Mouse (Mus musculus) intestine, embryonic 15.5 days (tissue): ENCODE measurements around the gene Crisp4. TPM values are rescaled to one million over a fixed set of nuclear protein-coding genes. Genes with fewer than 3 reads are reported as not detected.

Source experiments
- ATAC-seq: fragments of 200-750 bp; cut with Nextera tagmentation; 2 replicates; pipeline ENCODE4 v1.8.0; 2017; ENCODE audit warnings: moderate TSS enrichment, moderate library complexity
- H3K27ac ChIP-seq: fragments of 300-500 bp; sonication (generic); 2 replicates; pipeline ENCODE4 v1.5.1; 2015; ENCODE audit warnings: mild to moderate bottlenecking, inconsistent platforms
- H3K27me3 ChIP-seq: fragments of 300-500 bp; sonication (generic); replicated peaks from 2 replicates; pipeline ENCODE4 v1.6.1; 2015; ENCODE audit warnings: inconsistent platforms
- H3K36me3 ChIP-seq: fragments of 300-500 bp; sonication (generic); 2 replicates; pipeline ENCODE4 v1.6.1; 2015; ENCODE audit warnings: inconsistent platforms
- H3K4me1 ChIP-seq: fragments of 300-500 bp; sonication (generic); replicated peaks from 2 replicates; pipeline ENCODE4 v1.6.1; 2015; ENCODE audit warnings: inconsistent platforms
- H3K4me2 ChIP-seq: fragments of 300-500 bp; sonication (generic); replicated peaks from 2 replicates; pipeline ENCODE4 v1.6.1; 2015; ENCODE audit warnings: mild to moderate bottlenecking, inconsistent platforms
- H3K4me3 ChIP-seq: fragments of 300-500 bp; sonication (generic); replicated peaks from 2 replicates; pipeline ENCODE4 v1.5.1; 2015; ENCODE audit warnings: inconsistent platforms
- H3K9ac ChIP-seq: fragments of 300-500 bp; sonication (generic); 2 replicates; pipeline ENCODE4 v1.6.1; 2015; ENCODE audit warnings: inconsistent platforms
- H3K9me3 ChIP-seq: fragments of 300-500 bp; sonication (generic); 2 replicates; pipeline ENCODE4 v1.6.1; 2016; ENCODE audit warnings: inconsistent platforms
- WGBS: fragments of 180-500 bp; shearing (Covaris S2); methylation state at CpG from one replicate; pipeline ENCODE4 v1.1.7; 2015; 5-methylcytosine and 5-hydroxymethylcytosine counted together
- polyA plus RNA-seq: library from polyadenylated mRNA; unstranded; fragments of >200 nt; fragmentation: Nextera tagmentation; extraction: Ambion mirVana; gene quantifications from 2 replicates; pipeline ENCODE4 v1.2.1, GENCODE M21; 2015

Gene Crisp4
- polyA plus RNA-seq = not detected in 2 replicates

- no peak within 1 kb of the TSS for H3K4me2 ChIP-seq
- WGBS = 73% methylated on average over 3 of the region's 3 CpGs
- no peak for ATAC-seq
These were observed at the start of gene Crisp4 for GRCm38 (mm10) chr1:18145802-18146201. Gene Crisp4 (minus strand): TSS chr1:18145902.

DNA sequence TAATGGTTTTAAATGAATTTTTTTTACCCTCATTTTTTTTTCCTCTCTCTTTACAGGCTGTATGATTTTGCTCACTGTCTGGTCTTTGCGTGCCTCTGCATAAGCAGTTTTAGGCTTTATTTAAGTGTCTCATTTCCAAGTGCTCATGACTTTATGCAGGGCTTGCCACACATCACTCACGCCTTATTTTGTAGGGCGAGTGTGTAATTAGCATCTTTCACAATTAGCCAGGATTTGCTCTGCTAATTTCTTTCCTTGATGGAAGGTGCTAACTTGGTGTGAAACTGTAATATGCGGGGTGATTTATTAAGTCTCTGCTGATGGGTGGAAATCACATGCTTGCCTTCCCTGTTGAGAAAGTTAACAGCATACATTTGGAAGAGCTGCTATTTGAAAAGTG is 46.0 kb upstream of the Crisp4 start:
- Histone ChIP-seq H3K9ac (no peak overlapping the region), H3K27ac (no peak overlapping the region), H3K36me3 (no peaks in the 10 kb centered on the region), H3K27me3 (no peaks in the 10 kb centered on the region), H3K4me3 (no peak overlapping the region), H3K4me1 (no peaks in the 10 kb centered on the region), H3K4me2 (no peak overlapping the region), H3K9me3 (no peaks in the 10 kb centered on the region)
- WGBS = 45% methylated on average over 4 of the region's 4 CpGs
- ATAC-seq = no peak

More at GRCm38 (mm10) chr1:18145802-18146201, at the start of gene Crisp4:
- H3K27me3 ChIP-seq = no peaks in the 10 kb centered on the region
- H3K9ac ChIP-seq = no peak within 1 kb of the TSS
- H3K9me3 ChIP-seq = no peaks in the 10 kb centered on the region
- H3K36me3 ChIP-seq = no peaks in the 10 kb centered on the region
- no peak within 1 kb of the TSS for H3K4me3 ChIP-seq
- H3K4me1 ChIP-seq = no peaks in the 10 kb centered on the region
- no peak within 1 kb of the TSS for H3K27ac ChIP-seq

- Histone ChIP-seq H3K27ac (no peak overlapping the region), H3K4me2 (no peak overlapping the region), H3K4me1 (no peaks in the 10 kb centered on the region), H3K9ac (no peak overlapping the region), H3K9me3 (no peaks in the 10 kb centered on the region), H3K4me3 (no peak overlapping the region), H3K36me3 (no peaks in the 10 kb centered on the region), H3K27me3 (no peaks in the 10 kb centered on the region)
- no peak for ATAC-seq
- WGBS = 9% methylated on average over 1 of the region's 1 CpGs
These were observed 45.3 kb upstream of the Crisp4 start for GRCm38 (mm10) chr1:18190714-18191712.

GRCm38 (mm10) chr1:18181167-18181566 is 35.5 kb upstream of the Crisp4 start:
- Histone ChIP-seq H3K4me3 (no peak overlapping the region), H3K27me3 (no peaks in the 10 kb centered on the region), H3K9me3 (no peaks in the 10 kb centered on the region), H3K4me2 (no peak overlapping the region), H3K4me1 (no peaks in the 10 kb centered on the region), H3K9ac (no peak overlapping the region), H3K27ac (no peak overlapping the region), H3K36me3 (no peaks in the 10 kb centered on the region)
- ATAC-seq = no peak
- WGBS = 82% methylated on average over 3 of the region's 3 CpGs

DNA sequence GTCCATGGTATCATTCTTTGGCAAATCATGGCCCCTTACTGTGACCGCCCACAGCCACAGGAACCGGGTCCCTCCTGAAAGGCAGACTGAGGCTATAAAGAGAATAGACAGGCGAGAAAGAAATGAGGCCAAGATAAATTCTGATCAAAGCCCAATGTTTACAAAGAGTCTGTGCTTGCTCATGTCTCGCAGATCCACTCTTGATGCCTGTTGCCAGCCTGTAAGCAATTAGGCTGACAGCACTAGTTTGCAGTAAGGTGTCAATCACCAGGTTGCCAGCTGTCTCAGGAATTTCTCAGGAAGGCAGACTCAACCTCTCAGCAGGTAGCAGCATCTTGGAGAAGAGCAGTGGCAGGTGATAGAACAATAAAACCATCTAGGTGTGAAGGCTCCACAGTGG is 24.9 kb upstream of the Crisp4 start:
- Histone ChIP-seq H3K27ac (no peak overlapping the region), H3K4me3 (no peak overlapping the region), H3K27me3 (no peaks in the 10 kb centered on the region), H3K9ac (no peak overlapping the region), H3K4me2 (no peak overlapping the region), H3K36me3 (no peaks in the 10 kb centered on the region), H3K9me3 (no peaks in the 10 kb centered on the region), H3K4me1 (no peaks in the 10 kb centered on the region)
- ATAC-seq = no peak
- 61% methylated on average over 4 of the region's 4 CpGs for WGBS

- no peak overlapping the region for H3K4me2 ChIP-seq
- H3K4me1 ChIP-seq = no peaks in the 10 kb centered on the region
- no peak overlapping the region for H3K4me3 ChIP-seq
- no peaks in the 10 kb centered on the region for H3K36me3 ChIP-seq
- 69% methylated on average over 1 of the region's 1 CpGs for WGBS
- no peak for ATAC-seq
- H3K9ac ChIP-seq = no peak overlapping the region
- no peaks in the 10 kb centered on the region for H3K27me3 ChIP-seq
- no peaks in the 10 kb centered on the region for H3K9me3 ChIP-seq
- no peak overlapping the region for H3K27ac ChIP-seq
These were observed 22.6 kb upstream of the Crisp4 start for GRCm38 (mm10) chr1:18168261-18168660.

GRCm38 (mm10) chr1:18159082-18159481 is 13.4 kb upstream of the Crisp4 start:
- Histone ChIP-seq H3K4me1 (no peaks in the 10 kb centered on the region), H3K4me2 (no peak overlapping the region), H3K4me3 (no peak overlapping the region), H3K36me3 (no peaks in the 10 kb centered on the region), H3K9ac (no peak overlapping the region), H3K27me3 (no peaks in the 10 kb centered on the region), H3K9me3 (no peaks in the 10 kb centered on the region), H3K27ac (no peak overlapping the region)
- 81% methylated on average over 6 of the region's 6 CpGs for WGBS
- no peak for ATAC-seq

DNA sequence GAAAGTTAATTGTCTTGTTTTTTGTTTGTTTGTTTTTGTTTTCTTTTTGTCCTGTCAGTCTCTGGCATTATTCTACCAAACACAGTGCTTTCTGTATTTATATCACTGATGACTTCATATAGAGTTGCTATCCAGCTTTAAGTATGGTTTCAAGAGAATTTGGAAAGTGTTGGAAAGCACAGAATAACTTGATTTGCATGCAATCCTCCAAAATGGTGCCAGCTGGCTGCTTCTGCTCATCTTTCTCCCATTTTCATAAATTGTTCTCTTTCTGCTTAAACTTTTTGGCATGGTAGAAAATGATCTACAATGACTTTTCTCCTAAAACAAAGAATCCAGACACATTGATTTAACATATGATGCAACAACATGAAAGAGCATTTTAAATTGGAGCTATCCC is 2.5 kb upstream of the Crisp4 start:
- ATAC-seq = no peak
- no peak overlapping the region for H3K27ac ChIP-seq
- no peaks in the 10 kb centered on the region for H3K27me3 ChIP-seq

GRCm38 (mm10) chr1:18131691-18132090 is 14.0 kb downstream of the Crisp4 start:
- Histone ChIP-seq H3K27ac (no peak overlapping the region), H3K9ac (no peak overlapping the region), H3K4me3 (no peak overlapping the region), H3K4me1 (no peaks in the 10 kb centered on the region), H3K27me3 (no peaks in the 10 kb centered on the region), H3K9me3 (no peaks in the 10 kb centered on the region), H3K36me3 (no peaks in the 10 kb centered on the region), H3K4me2 (no peak overlapping the region)
- WGBS = 59% methylated on average over 4 of the region's 4 CpGs
- no peak for ATAC-seq

More for the DNA sequence above, 2.5 kb upstream of the Crisp4 start:
- Histone ChIP-seq H3K4me3 (no peak overlapping the region), H3K4me1 (no peaks in the 10 kb centered on the region), H3K4me2 (no peak overlapping the region), H3K9me3 (no peaks in the 10 kb centered on the region), H3K9ac (no peak overlapping the region), H3K36me3 (no peaks in the 10 kb centered on the region)

DNA sequence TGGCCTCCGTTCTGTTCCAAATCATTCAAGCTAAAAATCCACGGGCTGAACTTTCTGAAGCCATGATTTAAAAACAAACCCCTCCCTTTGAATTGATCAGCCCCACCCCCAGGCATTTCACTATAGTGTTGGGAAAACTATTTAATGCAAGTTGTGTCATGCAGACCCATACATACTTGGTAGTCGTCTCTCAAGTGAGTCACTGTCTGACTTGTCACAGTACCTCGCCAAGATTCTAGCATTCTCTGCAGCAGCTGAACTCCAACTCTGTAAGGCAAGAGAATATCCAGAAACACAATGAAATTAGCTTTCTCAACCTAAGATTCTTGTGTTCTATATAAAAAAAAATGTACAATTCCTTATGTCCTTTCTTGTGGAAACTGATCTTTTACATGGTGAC is 15.7 kb downstream of the Crisp4 start:
- WGBS = 76% methylated on average over 4 of the region's 4 CpGs

GRCm38 (mm10) chr1:18106720-18107355 is 38.9 kb downstream of the Crisp4 start:
- 39% methylated on average over 5 of the region's 5 CpGs for WGBS
- Histone ChIP-seq H3K4me2 (no peak overlapping the region), H3K4me1 (no peaks in the 10 kb centered on the region), H3K9ac (no peak overlapping the region), H3K36me3 (no peaks in the 10 kb centered on the region), H3K27me3 (no peaks in the 10 kb centered on the region), H3K4me3 (no peak overlapping the region), H3K27ac (no peak overlapping the region), H3K9me3 (no peaks in the 10 kb centered on the region)
- ATAC-seq = no peak

More for the DNA sequence above, 15.7 kb downstream of the Crisp4 start:
- Histone ChIP-seq H3K36me3 (no peaks in the 10 kb centered on the region), H3K9me3 (no peaks in the 10 kb centered on the region), H3K27me3 (no peaks in the 10 kb centered on the region), H3K9ac (no peak overlapping the region), H3K27ac (no peak overlapping the region), H3K4me2 (no peak overlapping the region), H3K4me3 (no peak overlapping the region), H3K4me1 (no peaks in the 10 kb centered on the region)
- ATAC-seq = no peak

GRCm38 (mm10) chr1:18105866-18106529 is 39.7 kb downstream of the Crisp4 start:
- no peaks in the 10 kb centered on the region for H3K27me3 ChIP-seq
- ATAC-seq = no peak
- no peaks in the 10 kb centered on the region for H3K4me1 ChIP-seq
- no peak overlapping the region for H3K4me3 ChIP-seq
- WGBS = 54% methylated on average over 5 of the region's 5 CpGs
- H3K4me2 ChIP-seq = no peak overlapping the region
- no peak overlapping the region for H3K27ac ChIP-seq
- no peak overlapping the region for H3K9ac ChIP-seq
- no peaks in the 10 kb centered on the region for H3K9me3 ChIP-seq
- H3K36me3 ChIP-seq = no peaks in the 10 kb centered on the region
